Mouse (Mus musculus) urinary bladder, postnatal 10 days (tissue): ENCODE data around the gene Tmem170b.
A peak's percentile ranks its signal among the peaks of the same experiment; 100 is the strongest.

Experiments used
- DNase-seq: peaks from one replicate; pipeline ENCODE4 v3.0.0; 2022; ENCODE audit warnings: low spot score

Gene Tmem170b

DNA sequence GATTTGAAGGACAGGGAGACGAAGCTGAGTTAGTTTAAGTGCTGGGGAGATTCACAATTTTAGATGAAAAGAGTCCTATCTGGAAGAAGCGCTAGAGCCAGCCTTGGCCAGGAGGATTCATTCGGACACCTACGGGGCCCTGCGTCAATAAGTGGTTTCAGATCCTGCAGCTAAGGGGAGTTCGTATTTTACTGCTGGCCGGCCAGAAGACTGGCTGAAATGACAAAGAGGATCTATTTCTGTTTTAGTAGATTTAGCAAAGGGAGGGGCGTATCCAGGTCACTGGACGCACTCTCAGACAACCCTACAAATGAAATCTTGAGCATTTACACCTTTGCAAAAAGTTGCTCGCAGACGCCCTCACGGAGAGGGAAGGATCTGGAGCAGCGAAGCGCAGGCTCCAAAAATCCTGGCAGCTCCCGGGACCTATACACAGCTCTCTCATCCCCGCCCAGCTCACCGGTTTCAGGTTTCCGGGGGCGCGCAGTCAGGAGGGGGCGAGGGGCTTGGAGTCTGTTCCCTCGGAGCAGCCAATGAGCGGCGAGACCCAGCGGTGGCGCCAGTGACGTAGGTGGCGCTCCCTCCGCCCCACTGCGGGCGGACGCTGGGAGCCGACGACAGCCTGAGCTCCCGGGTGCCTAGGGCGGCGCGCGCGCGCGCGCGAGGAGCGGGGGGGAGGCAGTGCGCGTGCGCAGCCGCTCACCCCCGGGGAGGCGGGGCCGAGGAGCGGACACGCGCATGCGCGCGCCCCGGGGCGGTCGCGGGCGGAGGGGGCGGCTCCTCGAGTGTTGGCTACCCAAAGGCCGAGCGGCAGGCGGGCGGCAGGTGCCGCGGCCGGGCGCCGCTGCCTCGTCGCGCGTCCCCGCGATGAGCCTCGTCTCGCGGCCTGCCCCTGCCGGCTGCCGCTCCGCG lies at the start of gene Tmem170b:
Gene Tmem170b (plus strand): TSS at position 809 of the 912 bp plus-strand sequence.
- DNase-seq = peak; percentile 78

DNA sequence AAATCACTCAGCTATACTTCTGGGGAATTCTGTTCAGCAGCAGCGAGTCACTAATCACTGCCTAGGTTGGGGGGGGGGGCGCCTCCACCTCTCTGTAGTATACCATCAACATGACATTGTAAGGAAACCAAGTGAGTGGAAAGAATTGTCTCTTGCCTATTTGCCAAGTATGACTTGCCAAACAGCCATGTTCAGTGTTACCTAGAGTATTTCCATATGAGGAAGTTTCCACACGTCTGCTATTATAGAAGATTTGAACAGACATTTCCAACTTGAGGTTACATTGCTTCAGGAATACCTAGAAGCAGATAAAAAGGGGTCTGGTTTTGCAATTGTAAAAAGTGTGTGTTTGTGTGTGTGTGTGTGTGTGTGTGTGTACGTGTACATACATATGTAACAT lies 44.7 kb upstream of the Tmem170b start:
- no peak for DNase-seq

DNA sequence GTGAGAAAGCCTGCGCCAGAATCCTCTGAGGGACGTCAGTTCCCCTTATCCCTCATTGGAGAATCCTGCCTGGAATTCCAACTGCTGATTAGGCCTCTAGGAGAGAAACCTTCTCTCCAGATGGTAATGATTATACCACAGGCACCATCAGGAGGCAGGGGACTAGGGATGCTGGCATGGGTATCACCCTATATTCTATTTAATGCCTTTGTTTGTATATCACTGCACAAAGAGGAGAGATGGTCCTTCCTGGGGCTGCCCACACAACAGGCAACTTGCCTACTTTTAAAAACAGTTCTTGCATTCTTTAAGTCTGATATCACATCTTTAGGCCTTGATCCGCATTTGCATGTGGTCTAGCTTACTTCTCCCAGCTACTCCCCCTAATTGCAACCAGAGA lies 37.3 kb upstream of the Tmem170b start:
- DNase-seq = no peak

DNA sequence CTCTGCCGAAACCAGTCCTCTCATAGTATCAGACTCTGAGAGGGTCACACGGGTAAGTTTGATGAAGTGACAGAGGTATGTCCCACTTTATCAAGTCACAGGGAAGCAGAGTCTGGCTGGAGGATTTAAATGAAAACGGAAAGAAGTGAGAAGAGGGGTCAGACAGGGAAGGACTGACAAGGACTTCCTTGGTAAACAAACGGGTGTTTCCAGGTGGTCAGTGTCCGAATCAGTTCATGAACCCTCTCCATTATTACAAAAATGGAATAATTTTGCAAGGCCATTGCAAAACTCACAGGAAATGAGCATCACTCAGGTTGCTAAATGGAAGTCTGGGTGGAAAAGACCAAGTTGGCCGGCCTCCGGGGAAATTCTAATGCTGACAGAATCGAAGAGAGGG lies 36.8 kb upstream of the Tmem170b start:
- DNase-seq = no peak

DNA sequence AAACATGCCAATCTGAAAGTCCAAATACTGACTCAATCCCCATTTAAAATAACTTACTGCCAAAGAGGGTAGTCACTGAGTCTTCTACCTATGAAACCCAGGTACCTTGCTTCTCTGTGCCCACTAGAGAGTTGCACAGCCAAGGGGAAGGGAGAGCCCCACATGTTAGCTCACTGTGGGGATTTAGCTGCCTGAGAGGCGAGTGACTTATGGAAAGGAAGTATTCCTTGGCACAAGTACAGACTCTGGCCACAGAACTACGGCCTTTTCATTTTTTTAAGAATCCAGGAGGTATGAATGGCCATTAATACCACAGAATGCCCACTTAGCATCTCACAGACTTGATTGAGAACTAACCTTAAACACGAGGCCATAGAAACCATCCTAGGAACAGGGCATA lies 35.9 kb upstream of the Tmem170b start:
- DNase-seq = no peak

DNA sequence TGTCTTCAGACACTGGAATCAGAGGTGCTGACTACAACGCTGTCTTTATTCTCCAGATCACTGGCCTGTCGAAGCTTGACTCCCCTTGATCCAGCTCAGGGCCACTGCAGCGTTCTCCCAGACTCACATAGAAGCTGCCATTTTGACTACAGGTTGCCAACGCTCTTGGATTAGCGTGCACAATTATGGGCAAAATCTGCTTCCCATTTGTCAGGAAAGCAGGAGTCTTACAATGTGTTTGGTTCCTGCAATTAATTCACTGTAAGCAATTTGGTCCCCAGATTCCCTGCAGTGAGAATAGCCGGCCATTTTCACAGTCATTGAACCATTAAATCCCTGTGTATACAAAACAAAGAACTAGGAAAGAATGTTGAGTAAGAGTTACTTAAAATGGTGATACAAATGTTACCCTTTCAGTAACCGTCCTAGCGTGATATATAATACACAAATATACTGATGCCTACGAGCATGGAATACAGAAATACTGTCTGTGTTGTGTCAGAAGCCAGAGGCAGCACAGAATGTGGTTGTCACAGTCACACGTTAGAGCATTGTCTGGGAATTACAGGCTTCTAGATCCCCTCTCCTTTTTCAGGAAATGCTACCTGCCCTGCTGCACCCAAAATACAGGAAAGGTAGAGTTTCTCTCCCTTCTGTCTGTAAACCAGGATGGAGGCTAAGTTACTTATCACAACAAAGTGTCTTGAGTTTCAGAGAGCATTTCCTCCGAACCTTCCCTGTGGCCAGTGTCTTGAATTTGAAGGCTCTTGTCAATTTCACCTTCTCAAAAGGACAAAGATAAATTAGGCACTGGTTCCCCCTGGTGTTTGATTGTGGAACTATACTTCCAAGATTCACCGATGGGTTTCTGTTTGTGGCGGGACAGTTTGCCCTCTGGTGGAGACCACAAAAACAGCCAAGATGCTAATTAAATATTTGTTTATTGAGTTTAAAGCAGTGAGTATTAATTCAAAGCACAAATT lies 34.0 kb upstream of the Tmem170b start:
- no peak for DNase-seq

DNA sequence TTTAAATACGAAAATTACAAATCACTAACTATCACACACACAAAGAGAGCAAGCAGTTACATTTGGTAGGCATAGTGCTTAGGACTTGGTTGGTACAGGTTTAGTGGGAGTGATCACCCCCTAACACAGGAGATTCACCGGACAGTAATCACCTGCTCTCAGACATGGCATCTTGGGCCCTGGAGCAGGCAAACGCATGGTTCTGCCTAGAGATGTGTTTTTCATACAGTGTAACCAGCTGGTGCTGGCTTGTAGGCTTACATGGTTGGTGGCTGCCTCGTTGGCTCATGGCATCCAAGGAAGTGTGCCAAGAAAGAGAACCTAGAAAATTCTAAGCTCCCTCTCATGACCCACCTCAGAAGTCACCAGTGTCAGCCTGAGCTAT lies 33.4 kb upstream of the Tmem170b start:
- DNase-seq = no peak

DNA sequence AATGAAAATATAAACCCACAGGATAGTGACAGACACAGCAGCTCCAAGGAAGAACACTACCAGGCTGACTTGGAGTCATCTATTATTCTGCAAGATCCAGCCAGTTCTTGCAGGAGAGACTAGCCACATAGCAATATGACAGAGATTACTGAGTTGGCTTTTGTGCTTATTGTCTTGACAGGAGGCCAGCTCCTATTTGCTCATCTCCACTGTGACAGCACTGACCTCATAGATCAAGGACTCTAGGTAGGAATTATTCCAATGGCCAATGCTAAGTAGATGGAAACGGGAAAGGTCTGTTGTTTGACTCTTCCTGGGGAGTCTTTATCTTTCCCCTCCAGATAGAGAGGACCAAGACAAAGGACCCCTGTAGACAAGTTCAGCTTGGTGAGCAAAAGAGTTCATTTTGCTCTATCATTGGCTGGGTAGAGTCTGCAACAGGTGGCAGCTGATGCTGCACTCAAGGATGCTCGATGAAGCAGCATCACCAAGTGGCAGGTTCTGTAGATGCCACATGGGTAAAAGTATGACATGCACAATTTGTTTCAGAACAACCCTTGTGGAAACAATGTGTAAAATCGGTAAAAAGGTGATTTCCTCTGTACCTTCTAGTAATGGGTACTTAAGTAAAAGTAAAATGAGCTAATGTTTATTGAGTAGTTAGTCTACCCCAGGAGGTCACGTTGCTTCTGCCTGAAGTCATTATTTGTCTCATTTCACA lies 32.4 kb upstream of the Tmem170b start:
- no peak for DNase-seq

DNA sequence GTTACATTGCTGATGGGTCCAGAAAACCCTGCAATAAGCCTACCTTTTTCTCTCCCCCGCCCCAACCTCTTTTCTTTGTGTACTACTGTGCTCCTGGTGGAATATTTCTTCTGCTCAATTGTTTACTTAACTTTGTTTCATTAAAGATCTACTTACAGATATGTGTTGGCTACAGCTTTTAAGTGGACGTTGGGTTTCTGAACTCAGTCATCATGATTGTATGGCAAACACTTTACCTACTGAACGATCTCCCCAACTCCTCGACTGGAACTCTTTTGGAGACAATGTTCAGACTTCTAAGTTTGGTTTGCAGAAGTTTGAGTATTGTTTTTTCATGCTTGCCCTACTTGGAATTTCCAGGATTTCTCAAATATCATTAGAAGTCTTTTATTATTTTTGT lies 24.6 kb upstream of the Tmem170b start:
- no peak for DNase-seq

DNA sequence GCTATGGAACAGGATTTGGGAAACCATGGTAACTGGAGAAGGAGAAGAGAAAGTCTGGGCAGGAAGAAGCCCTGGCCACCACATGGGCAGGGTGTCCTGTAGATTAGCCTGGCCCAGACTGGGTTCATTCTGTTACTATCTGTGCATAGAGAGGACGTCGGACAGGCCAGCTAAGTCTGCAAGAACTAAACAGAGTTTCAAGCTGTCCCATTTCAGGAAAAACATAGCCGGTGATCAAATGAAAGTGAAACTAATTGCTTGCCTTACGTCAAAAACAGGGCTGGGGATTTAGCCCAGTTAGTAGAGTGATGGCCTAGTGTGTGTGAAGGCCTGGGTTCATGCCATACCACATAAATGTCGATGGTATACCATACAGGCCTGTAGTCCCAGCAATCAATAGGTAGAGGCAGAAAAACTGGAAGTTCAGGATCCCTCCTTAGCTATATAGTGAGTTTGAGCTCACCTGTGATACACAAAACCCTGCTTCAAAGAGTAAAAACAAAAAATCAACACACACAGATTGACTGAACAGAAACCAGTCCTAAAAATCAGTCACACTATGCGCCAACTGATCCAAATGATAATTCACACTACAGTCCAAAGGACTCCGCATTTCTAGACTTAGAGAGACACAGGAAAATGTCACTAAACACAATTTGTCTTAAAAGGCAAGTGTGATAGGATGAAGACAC lies 21.9 kb upstream of the Tmem170b start:
- DNase-seq = no peak

DNA sequence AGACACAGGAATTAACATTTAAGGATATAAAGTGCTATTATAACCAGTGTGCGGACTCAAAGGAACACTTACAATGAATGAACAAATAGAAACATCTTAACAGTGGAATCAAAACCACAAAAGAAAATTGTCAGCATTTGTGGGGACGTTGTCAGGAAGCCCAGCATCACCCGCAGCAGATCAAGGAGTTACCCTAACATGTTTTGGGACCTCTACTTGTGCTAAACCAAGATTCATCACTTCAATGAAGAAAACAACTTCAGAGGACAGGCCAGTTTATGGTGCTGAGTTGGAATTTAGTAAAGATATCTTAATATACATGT lies 21.4 kb upstream of the Tmem170b start:
- no peak for DNase-seq

DNA sequence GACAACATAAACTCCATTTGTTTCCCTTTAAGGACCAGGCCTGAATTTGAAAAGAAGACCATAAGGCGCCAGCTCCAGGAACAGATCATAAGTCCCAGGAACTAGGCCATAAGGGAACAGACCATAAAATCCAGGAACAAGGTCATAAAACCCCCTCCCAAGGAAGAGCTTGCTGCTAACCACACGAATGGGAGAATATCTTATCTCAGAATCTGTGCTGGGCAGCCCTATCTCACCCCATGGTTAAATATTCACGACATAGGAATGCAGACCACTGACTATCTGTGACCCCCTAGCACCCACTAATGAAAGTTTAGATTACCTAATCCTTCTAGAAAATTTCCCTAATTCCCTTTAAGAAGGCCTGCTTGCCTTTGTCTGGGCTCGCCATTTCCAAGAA lies 20.8 kb upstream of the Tmem170b start:
- DNase-seq = no peak

DNA sequence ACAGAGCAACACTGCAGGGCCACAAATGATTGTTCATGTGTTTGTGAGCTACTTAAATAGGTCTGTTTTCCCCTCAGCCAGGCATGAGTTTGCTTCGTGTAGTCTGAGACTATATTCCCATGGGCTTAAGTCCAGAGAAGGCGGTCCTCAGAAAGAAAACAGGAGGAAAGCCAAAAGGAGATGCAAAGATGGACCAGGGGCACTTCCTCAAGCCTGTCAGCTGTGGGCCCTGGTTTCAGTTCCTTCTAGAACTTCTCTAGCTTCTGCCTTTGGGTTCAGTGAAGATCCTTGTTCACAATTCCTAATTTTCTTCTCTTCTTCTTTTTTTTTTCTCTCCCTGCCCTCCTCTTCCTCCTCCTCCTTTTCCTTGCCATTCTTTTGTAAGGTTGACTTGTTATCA lies 9.0 kb upstream of the Tmem170b start:
- no peak for DNase-seq

DNA sequence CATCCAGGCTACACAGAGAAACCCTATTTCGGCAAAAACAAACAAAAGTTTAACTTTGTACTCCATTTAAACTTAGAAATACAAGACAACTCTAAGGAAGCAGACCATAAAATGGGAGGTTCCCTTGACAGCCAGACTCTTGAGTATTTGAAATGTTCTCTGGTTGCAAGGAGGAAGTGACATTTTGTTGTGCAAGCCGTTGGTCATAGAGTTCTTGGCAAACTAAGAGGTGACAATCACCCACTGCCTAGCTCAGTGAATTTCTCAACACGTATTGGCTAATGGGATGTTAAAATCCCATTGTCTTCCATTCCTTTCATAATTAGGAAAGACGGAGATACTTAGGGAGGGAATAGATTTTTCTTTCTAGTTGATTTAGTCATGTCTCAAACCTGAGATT lies 5.7 kb upstream of the Tmem170b start:
- DNase-seq = no peak

DNA sequence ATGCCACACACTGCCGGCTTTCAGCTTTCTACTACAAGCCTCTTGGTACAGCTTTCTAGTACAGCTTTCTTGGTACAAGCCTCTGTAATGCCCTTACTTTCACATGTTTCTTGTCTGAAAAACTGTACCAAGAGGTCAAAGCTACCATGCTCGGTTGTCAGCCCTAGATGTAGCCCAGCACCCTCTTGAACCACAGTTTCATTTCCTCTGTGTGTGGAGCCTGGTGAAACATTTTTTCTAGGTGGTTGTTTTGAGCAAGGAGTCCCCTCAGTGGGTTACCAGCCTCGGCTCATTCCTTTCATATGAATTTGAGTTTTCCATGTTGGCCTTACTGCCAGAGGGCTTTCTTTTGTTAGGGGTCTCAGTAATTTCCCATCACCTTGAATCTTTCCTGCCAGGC lies 4.7 kb upstream of the Tmem170b start:
- no peak for DNase-seq

DNA sequence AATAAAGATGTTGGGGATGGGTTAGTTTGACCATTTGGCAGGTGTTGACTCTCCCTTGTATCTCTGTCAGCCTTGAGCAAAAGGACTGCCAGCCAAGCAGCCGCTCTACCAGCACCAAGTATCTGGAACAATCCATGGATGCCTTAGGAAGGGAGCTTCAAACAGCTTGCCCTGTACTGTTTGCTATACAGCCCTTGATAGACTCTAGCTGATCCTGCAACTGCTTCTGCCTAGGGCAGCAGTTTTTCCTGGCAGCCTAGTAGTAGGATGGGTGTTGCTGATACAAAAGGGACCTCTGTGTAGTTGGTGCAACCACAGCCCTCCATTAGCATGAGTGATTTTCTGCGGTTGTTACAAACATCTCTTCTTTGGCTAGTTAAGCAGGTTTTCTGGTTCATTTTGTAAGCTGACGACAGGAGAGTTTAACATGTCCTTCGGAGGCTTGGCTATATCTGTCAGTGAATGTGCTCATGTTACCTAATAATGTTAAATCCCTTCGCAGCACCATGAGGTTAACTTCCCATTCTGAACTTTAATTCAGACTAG lies 1.7 kb upstream of the Tmem170b start:
- DNase-seq = no peak

DNA sequence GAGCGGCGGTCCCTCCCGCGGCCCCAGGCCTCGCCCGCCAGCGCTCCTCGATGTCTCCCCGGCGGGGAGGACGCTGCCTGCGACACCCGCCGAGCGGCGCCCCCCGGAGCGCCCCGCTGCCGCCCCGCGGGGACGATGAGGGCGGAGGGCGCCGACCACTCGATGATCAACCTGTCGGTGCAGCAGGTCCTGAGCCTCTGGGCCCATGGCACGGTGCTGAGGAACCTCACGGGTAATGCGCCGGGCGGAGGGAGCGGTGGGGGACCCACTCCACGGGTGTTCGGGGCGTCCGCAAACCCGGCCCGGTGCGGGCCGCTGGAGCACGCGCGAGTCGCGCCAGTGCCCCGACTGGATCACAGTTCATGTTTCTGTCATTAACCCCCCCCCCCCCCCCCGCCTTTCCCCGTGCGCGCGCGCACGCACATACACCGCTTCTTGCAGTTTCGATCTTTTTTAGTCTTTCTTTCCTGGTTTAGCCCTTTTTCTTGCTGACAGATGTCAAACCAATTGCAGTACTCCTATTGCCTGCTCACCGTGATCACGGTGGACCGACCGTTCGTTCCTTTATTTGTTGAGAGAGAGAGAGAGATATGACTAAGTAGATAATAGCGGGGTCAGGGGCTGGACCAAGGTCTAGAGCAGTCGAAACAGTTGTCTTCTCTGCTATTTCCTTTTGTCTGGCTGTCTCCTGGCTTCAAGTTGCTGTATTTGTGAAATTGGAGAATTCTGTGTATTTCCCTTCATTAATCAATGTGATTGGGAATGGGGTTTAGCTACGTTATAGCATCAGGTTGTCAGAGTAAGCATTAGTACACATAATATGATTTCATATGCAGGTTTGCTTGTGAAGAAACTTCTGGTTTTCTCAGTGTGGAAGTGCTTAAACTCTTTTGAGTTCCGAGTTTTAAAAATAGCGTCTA lies 634 bp downstream of the Tmem170b start:
- DNase-seq = no peak

DNA sequence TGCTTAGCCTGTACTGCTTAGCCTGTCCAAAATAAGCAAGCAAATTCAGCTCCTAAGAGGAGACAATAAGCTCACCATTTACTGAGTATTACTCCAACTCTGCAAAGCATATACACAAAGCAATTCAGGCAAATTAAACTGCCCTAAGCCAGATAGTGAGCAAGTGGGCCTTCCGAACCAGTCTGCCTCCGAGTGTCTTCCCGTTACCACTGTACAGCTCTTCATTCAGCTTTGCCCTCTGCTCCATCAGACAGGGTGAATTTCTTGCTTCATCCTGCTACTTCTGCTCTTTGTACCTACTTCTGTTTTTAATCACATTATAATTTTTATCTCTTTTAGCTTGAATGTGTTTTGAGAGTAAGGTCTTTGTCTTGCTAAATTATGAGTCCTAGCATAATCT lies 1.9 kb downstream of the Tmem170b start:
- no peak for DNase-seq

DNA sequence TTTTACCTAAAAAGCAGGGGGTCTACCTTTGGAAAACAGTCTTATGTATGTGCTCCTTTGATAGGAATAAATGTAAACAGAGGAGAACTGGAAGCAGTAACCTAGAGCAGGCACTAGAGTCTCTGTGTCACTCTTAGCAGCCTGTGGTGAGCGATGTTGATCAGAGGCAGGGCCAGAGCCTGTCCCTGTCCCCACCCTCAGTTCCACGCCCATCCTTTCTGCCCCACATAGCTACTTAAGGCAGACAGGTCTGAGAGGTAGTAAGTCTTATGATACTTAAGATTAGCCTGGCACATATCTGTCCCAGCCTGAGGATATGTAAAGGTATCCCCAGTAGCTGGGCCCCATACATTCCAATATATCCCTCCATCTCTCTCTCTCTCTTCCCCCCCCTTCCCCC lies 2.9 kb downstream of the Tmem170b start:
- no peak for DNase-seq

DNA sequence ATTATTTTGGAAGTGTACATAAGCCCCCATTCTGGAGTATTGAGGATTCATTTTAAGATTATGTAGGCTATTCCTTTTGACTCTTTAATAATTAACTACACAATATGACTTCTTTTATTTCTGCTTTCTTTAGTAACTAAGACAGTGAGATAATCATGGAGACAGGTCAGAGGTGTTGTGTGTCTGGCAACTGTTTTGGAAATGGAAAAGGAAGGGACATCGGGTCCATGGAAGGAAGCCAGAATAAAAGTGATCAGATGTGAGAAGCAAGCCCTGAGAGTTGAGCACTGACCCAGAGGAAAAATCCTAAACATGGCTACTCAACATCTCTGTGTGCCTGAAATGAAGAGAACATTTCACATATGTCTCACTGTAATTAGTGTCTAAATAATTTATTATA lies 5.3 kb downstream of the Tmem170b start:
- no peak for DNase-seq
